Mouse (Mus musculus) lung, embryonic 15.5 days (tissue): ENCODE measurements at regions not wholly inside any gene's neighbourhood (a gene's known extent, or its start where the extent isn't known, plus 50 kb on each side); places are given as distances from the start of the nearest gene placed in this dataset.
A peak's percentile ranks its signal among the peaks of the same experiment; 100 is the strongest.

Source experiments
- ATAC-seq: fragments of 200-750 bp; cut with Nextera tagmentation; 2 replicates; pipeline ENCODE4 v1.8.0; 2017; ENCODE audit warnings: moderate number of reproducible peaks, borderline replicate concordance; ENCODE audit not compliant: low FRiP score, low TSS enrichment; ENCODE audit errors: extremely low read depth
- H3K27ac ChIP-seq: fragments of 300-500 bp; sonication (generic); 2 replicates; pipeline ENCODE4 v1.5.1; 2015; ENCODE audit warnings: moderate library complexity, mild to moderate bottlenecking, inconsistent platforms
- H3K27me3 ChIP-seq: fragments of 300-500 bp; sonication (generic); 2 replicates; pipeline ENCODE4 v1.6.1; 2015; ENCODE audit warnings: inconsistent platforms
- H3K36me3 ChIP-seq: fragments of 300-500 bp; sonication (generic); 2 replicates; pipeline ENCODE4 v1.6.1; 2015; ENCODE audit warnings: inconsistent platforms
- H3K4me1 ChIP-seq: fragments of 300-500 bp; sonication (generic); 2 replicates; pipeline ENCODE4 v1.6.1; 2015; ENCODE audit warnings: inconsistent platforms
- H3K4me2 ChIP-seq: fragments of 300-500 bp; sonication (generic); 2 replicates; pipeline ENCODE4 v1.6.1; 2015; ENCODE audit warnings: inconsistent platforms, mild to moderate bottlenecking, moderate library complexity
- H3K4me3 ChIP-seq: fragments of 300-500 bp; sonication (generic); 2 replicates; pipeline ENCODE4 v1.5.1; 2015; ENCODE audit warnings: mild to moderate bottlenecking, inconsistent platforms
- H3K9ac ChIP-seq: fragments of 300-500 bp; sonication (generic); 2 replicates; pipeline ENCODE4 v1.6.1; 2015; ENCODE audit warnings: inconsistent platforms
- H3K9me3 ChIP-seq: fragments of 300-500 bp; sonication (generic); 2 replicates; pipeline ENCODE4 v1.6.1; 2016; ENCODE audit warnings: inconsistent platforms
- WGBS: fragments of 180-500 bp; shearing (Covaris S2); methylation state at CpG from one replicate; pipeline ENCODE4 v1.1.7; 2015; 5-methylcytosine and 5-hydroxymethylcytosine counted together

GRCm38 (mm10) chr10:92036176-92036575, 686.0 kb downstream of the Nedd1 start:
- Histone ChIP-seq H3K9me3 (no peaks in the 10 kb centered on the region), H3K4me1 (no peaks in the 10 kb centered on the region), H3K9ac (no peak overlapping the region), H3K4me2 (no peak overlapping the region), H3K36me3 (no peaks in the 10 kb centered on the region), H3K27ac (no peak overlapping the region), H3K27me3 (no peaks in the 10 kb centered on the region), H3K4me3 (no peak overlapping the region)
- WGBS, result 58% methylated on average over 3 of the region's 3 CpGs
- ATAC-seq, result no peak

DNA sequence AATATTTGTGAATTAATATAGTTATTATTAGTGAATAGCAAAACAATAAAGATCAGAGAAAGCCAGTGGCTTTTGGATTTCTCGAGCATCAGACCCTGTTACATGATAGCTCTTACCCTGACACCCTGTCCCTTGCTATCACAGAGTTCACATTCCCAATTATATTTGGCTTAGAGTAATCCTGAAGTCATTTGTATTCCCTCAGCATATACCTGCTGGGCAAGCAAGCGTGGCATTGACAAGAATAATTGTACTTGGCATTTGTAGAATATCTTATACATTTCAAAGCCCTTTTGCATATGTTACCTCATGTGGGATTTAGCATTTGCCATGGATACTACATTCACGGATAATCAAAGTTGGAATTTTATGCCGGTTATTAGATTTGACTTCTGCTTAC, 692.0 kb downstream of the Nedd1 start:
- Histone ChIP-seq H3K9ac (no peak overlapping the region), H3K4me1 (no peaks in the 10 kb centered on the region), H3K4me2 (no peak overlapping the region), H3K27ac (no peak overlapping the region), H3K9me3 (no peaks in the 10 kb centered on the region), H3K27me3 (no peaks in the 10 kb centered on the region), H3K36me3 (no peaks in the 10 kb centered on the region), H3K4me3 (no peak overlapping the region)
- no peak for ATAC-seq
- WGBS, result 71% methylated on average over 4 of the region's 4 CpGs

DNA sequence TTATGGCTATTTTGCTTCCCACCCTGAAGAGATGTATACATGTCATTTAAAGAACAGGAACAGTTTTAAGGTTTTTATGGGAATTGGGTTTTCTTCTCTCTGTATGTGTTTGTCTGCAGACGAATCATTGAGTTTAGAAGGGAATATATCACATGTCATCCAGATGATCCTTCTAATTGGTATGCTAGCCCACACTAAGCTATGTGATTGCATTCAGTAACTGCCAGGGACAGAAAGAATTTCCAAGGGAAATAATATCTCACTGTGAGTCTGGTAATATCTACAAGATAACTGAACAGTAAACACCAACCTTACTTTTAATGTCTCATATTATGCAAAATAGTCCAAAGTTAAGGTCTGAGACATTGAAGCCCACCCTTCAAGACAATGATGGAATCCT, 698.0 kb downstream of the Nedd1 start:
- H3K9me3 ChIP-seq, result no peaks in the 10 kb centered on the region

DNA sequence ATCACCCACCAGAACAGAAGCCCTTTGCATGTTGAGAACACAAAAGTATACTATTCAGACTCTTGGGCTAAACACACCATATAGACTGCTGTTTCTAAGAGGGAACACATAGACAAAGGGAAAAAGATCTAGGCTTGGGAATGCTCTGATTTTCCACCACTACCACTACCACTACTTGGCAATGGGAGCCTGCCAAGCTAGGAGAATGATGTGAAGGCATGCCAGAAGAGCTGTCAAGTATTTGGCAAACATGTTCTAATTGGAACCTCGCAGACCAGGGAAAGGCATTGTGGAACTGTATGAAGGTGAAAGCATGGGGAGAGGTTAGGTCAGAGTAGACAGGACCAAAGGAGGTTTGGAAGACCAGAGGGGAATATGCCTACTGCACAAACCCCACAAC, 701.2 kb downstream of the Nedd1 start:
- no peak overlapping the region for H3K4me2 ChIP-seq
- H3K27me3 ChIP-seq, result no peaks in the 10 kb centered on the region
- no peak overlapping the region for H3K4me3 ChIP-seq
- no peak for ATAC-seq
- no peaks in the 10 kb centered on the region for H3K4me1 ChIP-seq
- no peak overlapping the region for H3K9ac ChIP-seq
- H3K9me3 ChIP-seq, result no peaks in the 10 kb centered on the region
- WGBS, result 50% methylated on average over 1 of the region's 1 CpGs
- no peaks in the 10 kb centered on the region for H3K36me3 ChIP-seq
- no peak overlapping the region for H3K27ac ChIP-seq

More for the DNA sequence above, 698.0 kb downstream of the Nedd1 start:
- H3K36me3 ChIP-seq, result no peaks in the 10 kb centered on the region
- no peaks in the 10 kb centered on the region for H3K27me3 ChIP-seq
- no peak overlapping the region for H3K9ac ChIP-seq
- 68% methylated on average over 1 of the region's 1 CpGs for WGBS
- H3K4me1 ChIP-seq, result no peaks in the 10 kb centered on the region
- no peak overlapping the region for H3K27ac ChIP-seq
- ATAC-seq, result no peak
- H3K4me2 ChIP-seq, result no peak overlapping the region
- H3K4me3 ChIP-seq, result no peak overlapping the region

DNA sequence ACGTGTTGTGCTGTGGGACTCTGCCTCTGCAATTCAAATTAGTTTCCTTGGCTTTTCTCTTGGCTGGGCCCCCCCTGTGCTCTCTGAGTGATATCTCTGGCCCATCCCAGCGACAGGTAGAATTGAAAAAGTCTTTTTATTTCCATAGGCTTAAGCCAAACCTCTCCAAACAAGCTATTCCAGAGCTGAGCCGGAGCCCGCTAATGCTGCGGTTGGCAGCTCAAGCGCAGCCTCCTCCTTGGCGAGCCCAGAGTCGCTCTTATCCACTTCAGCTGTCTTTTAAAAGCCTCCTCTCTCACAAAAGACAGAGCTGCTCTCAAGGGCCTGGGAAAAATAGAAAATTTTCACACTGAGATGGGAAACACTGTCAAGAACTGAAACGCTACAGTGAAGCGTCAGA, 712.7 kb downstream of the Nedd1 start:
- no peak overlapping the region for H3K27ac ChIP-seq
- H3K36me3 ChIP-seq, result no peaks in the 10 kb centered on the region
- no peak for ATAC-seq
- H3K27me3 ChIP-seq, result no peaks in the 10 kb centered on the region
- 62% methylated on average over 10 of the region's 10 CpGs for WGBS
- no peaks in the 10 kb centered on the region for H3K4me1 ChIP-seq
- H3K4me3 ChIP-seq, result no peak overlapping the region
- no peaks in the 10 kb centered on the region for H3K9me3 ChIP-seq
- no peak overlapping the region for H3K9ac ChIP-seq
- no peak overlapping the region for H3K4me2 ChIP-seq

- no peaks in the 10 kb centered on the region for H3K27me3 ChIP-seq
- ATAC-seq, result no peak
- H3K9me3 ChIP-seq, result no peaks in the 10 kb centered on the region
- 83% methylated on average over 2 of the region's 2 CpGs for WGBS
- no peak overlapping the region for H3K4me3 ChIP-seq
- no peak overlapping the region for H3K4me2 ChIP-seq
- no peak overlapping the region for H3K9ac ChIP-seq
- no peaks in the 10 kb centered on the region for H3K4me1 ChIP-seq
- H3K36me3 ChIP-seq, result no peaks in the 10 kb centered on the region
- H3K27ac ChIP-seq, result no peak overlapping the region
These were observed 714.3 kb downstream of the Nedd1 start for GRCm38 (mm10) chr10:92007891-92008290.

- WGBS, result 56% methylated on average over 3 of the region's 3 CpGs
- Histone ChIP-seq H3K4me3 (no peak overlapping the region), H3K27ac (no peak overlapping the region), H3K36me3 (no peaks in the 10 kb centered on the region), H3K27me3 (no peaks in the 10 kb centered on the region), H3K9ac (no peak overlapping the region), H3K9me3 (no peaks in the 10 kb centered on the region), H3K4me2 (no peak overlapping the region), H3K4me1 (no peaks in the 10 kb centered on the region)
- no peak for ATAC-seq
These were observed 715.8 kb downstream of the Nedd1 start for GRCm38 (mm10) chr10:92006467-92006866.

DNA sequence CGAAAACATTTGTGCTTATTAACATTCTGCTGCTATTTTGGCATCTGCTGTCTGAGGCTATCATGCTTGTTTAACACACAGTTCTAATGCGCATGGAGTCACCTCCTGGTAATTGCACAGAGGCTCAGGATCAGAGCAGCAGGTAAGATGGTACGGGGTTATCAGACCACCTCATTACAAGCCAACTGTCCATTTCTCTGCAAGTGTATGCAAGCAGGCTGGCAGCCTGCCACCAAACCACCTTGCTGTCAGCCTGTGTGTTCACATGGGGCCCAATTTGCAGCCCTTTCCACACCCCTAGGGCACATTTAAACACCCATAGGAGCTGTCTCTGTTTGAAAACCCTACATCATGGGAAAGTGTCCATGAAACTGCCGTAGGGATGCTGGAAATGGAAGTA, 731.2 kb downstream of the Nedd1 start:
- H3K9me3 ChIP-seq, result no peaks in the 10 kb centered on the region
- no peak overlapping the region for H3K4me3 ChIP-seq
- WGBS, result 81% methylated on average over 4 of the region's 4 CpGs
- no peaks in the 10 kb centered on the region for H3K36me3 ChIP-seq
- 0 out of 2 replicates have a peak, but pooled peaks cover 5% of the 10 kb centered on the region for H3K4me1 ChIP-seq
- no peak for ATAC-seq
- H3K27me3 ChIP-seq, result no peaks in the 10 kb centered on the region
- H3K4me2 ChIP-seq, result no peak overlapping the region
- H3K27ac ChIP-seq, result no peak overlapping the region
- H3K9ac ChIP-seq, result no peak overlapping the region

DNA sequence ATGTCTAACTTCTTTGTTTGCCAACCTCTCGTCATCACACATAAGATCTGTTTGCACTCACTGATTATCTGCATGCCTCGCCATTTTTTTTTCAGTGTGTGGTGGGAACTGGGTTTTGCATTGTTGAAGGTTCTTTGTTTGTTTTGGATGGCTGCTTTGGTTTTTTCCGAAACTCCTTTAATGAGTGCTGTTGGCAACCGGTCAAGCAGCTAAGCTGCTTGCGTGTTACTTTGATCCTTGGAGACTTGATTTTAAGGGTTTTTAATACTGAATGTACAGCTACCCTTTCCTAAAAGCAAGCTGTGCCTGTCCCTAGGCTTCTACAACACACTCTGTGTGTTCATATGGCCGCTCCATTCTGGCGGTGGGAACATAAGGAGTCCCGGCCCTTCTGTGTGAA, 733.9 kb downstream of the Nedd1 start:
- Histone ChIP-seq H3K4me2 (no peak overlapping the region), H3K4me3 (no peak overlapping the region), H3K9me3 (no peaks in the 10 kb centered on the region), H3K36me3 (no peaks in the 10 kb centered on the region), H3K27ac (peak overlapping the region; percentile 55), H3K27me3 (no peaks in the 10 kb centered on the region), H3K9ac (no peak overlapping the region), H3K4me1 (0 out of 2 replicates have a peak, but pooled peaks cover 5% of the 10 kb centered on the region)
- WGBS, result 33% methylated on average over 8 of the region's 8 CpGs
- ATAC-seq, result peak; percentile 74; the same call in 1 of the 2 replicates

GRCm38 (mm10) chr10:91979841-91980240, 742.4 kb downstream of the Nedd1 start:
- ATAC-seq, result no peak; the same call in 1 of the 2 replicates
- Histone ChIP-seq H3K27ac (no peak overlapping the region), H3K9me3 (no peaks in the 10 kb centered on the region), H3K27me3 (no peaks in the 10 kb centered on the region), H3K4me2 (no peak overlapping the region), H3K4me1 (no peaks in the 10 kb centered on the region; the same call in 1 of the 2 replicates), H3K9ac (no peak overlapping the region), H3K4me3 (no peak overlapping the region), H3K36me3 (no peaks in the 10 kb centered on the region)
- WGBS, result 73% methylated on average over 2 of the region's 2 CpGs

DNA sequence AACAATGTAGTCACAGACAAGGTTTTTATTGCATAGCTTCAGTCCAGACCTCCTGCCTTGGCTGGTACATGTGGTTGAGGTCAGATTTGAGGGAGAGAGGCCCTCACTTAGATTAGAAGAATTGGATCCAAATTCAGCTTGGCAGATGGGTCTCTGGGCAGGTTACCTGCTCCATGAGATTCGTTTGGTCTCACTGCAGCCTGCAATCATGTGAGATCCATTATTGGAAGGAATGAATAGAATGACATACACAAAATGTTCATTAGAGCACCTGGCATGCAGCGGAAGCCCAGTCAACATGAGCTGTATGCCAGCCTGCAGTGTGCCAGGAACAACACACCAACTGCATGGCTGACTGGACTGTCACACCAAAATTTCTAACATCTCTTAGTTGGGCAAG, 750.3 kb downstream of the Nedd1 start:
- no peak overlapping the region for H3K4me3 ChIP-seq
- H3K9ac ChIP-seq, result no peak overlapping the region
- no peak overlapping the region for H3K4me2 ChIP-seq
- 83% methylated on average over 2 of the region's 2 CpGs for WGBS
- no peaks in the 10 kb centered on the region for H3K9me3 ChIP-seq
- ATAC-seq, result no peak
- H3K27me3 ChIP-seq, result no peaks in the 10 kb centered on the region
- no peaks in the 10 kb centered on the region for H3K36me3 ChIP-seq
- no peak overlapping the region for H3K27ac ChIP-seq
- no peaks in the 10 kb centered on the region for H3K4me1 ChIP-seq

DNA sequence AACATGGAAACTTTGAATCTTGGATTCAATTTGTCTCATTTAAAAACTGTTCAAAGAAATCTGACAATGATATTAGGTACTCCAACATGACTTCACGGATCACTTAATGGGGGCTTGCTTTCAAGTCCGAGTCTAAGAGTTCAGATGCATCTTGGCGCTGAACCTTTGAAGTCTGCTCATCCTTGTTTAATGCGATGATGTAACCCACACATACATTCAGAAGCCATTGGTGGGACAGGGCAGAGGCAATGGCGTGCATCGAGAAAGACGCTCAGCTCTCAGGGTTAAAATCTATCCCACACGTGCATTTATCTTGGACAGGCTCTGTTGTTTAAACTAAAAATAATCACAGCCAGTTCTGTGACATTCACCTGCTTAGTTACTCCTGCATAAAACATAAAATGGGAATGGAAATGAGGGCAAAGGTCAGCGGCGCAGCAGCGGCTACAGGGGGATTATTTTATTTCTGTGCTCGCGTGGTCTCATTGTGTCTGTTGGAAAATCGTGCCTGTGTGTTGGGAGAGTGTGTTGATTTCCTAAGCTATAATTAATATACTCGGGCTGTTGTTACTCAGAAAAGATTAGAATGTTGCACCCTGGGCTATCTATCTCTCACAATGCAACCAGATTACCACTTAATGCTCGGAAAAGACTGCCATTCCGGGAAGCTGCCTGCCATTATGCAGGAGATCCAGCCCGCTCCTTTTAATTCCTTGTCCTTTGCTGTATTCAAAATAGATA, 754.5 kb downstream of the Nedd1 start:
- no peak overlapping the region for H3K4me2 ChIP-seq
- no peak overlapping the region for H3K4me3 ChIP-seq
- H3K36me3 ChIP-seq, result no peaks in the 10 kb centered on the region
- no peaks in the 10 kb centered on the region for H3K9me3 ChIP-seq
- no peak overlapping the region for H3K9ac ChIP-seq
- no peak for ATAC-seq
- H3K27me3 ChIP-seq, result no peaks in the 10 kb centered on the region
- no peak overlapping the region for H3K27ac ChIP-seq
- 86% methylated on average over 18 of the region's 18 CpGs for WGBS
- H3K4me1 ChIP-seq, result no peaks in the 10 kb centered on the region
